Mouse (Mus musculus) left cerebral cortex, adult 2 months (tissue): ENCODE results near the gene Trmt10b. TPM values are rescaled to one million over a fixed set of nuclear protein-coding genes. Genes with fewer than 3 reads are reported as not detected.
A peak's percentile ranks its signal among the peaks of the same experiment; 100 is the strongest.

Experiments
- DNase-seq, 2 experiments: peaks; one replicate each; pipeline ENCODE4 v3.0.0; 2021 to 2022; ENCODE audit warnings: low spot score in 2 of 2, mixed read lengths in 1 of 2; ENCODE audit errors: extremely low spot score in 1 of 2
- H3K27ac ChIP-seq: fragments of 200-600 bp; 2 replicates; pipeline ENCODE4 v1.8.1; 2022
- H3K4me3 ChIP-seq: fragments of 200-600 bp; 2 replicates; pipeline ENCODE4 v1.8.1; 2022
- CTCF ChIP-seq: fragments of 200-600 bp; IDR thresholded peaks from 2 replicates; pipeline ENCODE4 v1.8.1; 2022; ENCODE audit warnings: antibody characterized with exemption, mild to moderate bottlenecking, moderate library complexity
- intact Hi-C: fragments of 180-260 bp; cut with DNase I; formaldehyde crosslinking; loops from one replicate; pipeline ENCODE4 v1.15.1; 2025
- long read RNA-seq, 2 experiments: library from polyadenylated mRNA; stranded (forward); transcript quantifications; one replicate each; pipeline ENCODE4 v2.0.0; 2021; ENCODE audit warnings: borderline mapping rate in 2 of 2
- total RNA-seq, 2 experiments: library from RNA; stranded (reverse); gene quantifications; 2 replicates each; pipeline ENCODE4 v1.2.3; 2021

Gene Trmt10b
- total RNA-seq = 10 to 100 TPM; 15.2 to 15.4 TPM
- long read RNA-seq, experiment 1, transcript Trmt10b-201 (9 exons, 2,064 nt) = major isoform, 5 of 15 reads
- long read RNA-seq, experiment 1, partial matches to known transcripts = 1 of 15 reads
- long read RNA-seq, experiment 1, other reads (novel, unspliced or antisense) = 9 of 15 reads
- long read RNA-seq, experiment 2, transcript Trmt10b-201 (9 exons, 2,064 nt) = major isoform, 10 of 16 reads
- long read RNA-seq, experiment 2, partial matches to known transcripts = 0 of 16 reads
- long read RNA-seq, experiment 2, other reads (novel, unspliced or antisense) = 6 of 16 reads

DNA sequence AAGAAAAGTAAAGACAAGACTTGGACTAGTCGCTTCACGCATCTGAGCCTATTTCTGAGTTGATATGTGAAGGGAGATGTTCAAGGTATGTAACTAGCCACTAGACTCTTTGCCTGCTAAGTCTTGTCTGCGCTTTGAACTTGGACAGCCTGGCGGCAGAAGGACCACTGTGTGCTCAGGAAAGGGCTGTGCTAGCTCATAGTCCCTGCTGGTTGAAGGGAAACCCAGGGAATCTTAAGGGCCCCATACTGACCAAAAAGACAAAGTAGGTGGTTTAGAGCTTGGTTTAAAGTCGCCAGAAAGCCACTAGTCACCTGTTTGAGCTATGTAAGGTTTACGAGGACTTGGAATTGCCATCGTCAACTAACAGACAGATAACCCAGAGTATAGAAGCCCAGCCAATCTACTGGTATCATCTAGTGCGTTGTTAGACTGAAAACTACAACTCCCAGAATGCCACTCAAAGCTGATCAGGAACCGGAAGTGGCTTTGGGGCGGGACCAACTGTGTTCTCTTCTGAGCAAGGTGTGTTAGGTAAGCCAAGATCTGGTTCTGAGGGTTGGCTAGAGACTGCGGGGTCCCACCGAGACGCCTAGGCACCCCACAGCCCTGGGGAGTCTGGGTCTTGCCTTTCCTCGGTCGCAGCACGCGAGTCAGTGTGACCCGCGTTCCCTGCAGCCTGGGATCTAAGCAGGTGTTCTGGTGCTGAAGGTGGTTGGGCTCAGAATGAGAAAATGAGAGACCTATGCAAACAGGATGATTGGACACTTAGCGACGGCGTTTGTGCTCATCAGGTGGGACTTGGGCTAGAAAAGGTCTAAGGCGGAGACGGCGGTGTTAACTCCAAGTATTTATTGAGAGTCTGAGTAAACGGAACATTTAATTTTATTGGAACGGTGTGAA, at the start of gene Trmt10b:
Trmt10b (plus strand) TSS at position 466 of the 903 bp plus-strand sequence.
- intact Hi-C loops = loop anchor here (5.0 kb wide), 1 partner anchor 280 kb away; the partner anchor contains the start of gene Polr1e
- TF ChIP-seq CTCF = no peak
- H3K4me3 ChIP-seq = peak within 1 kb of the TSS; percentile 92
- peak; percentile 62 to 68 for DNase-seq
- H3K27ac ChIP-seq = peak within 1 kb of the TSS; percentile 83

DNA sequence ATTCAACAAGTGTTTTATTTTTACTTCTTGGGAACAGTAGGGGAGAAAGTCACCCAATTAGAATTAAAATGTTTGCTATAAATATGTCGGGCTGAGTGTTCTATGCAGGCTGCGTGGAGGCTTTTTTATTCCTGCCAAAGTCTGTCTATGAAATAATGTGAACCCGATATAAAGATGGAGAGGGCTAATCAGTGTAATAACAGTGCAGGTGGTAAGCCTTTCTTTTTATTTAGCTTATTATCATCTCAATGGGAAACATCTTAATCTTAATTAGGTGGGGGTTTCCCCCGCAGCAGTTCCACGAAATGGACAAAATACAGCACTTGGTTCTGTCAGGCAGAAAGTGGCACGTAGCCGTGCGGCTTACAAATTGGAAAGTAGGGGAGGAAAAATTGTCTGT, 45.7 kb upstream of the Trmt10b start:
- intact Hi-C loops = loop anchor here (5.0 to 10.0 kb wide), 2 partner anchors 44 to 66 kb away; partner anchors contain the start of gene Frmpd1
- Histone ChIP-seq H3K27ac (no peak overlapping the region), H3K4me3 (no peak overlapping the region)
- TF ChIP-seq CTCF = no peak
- no peak for DNase-seq

DNA sequence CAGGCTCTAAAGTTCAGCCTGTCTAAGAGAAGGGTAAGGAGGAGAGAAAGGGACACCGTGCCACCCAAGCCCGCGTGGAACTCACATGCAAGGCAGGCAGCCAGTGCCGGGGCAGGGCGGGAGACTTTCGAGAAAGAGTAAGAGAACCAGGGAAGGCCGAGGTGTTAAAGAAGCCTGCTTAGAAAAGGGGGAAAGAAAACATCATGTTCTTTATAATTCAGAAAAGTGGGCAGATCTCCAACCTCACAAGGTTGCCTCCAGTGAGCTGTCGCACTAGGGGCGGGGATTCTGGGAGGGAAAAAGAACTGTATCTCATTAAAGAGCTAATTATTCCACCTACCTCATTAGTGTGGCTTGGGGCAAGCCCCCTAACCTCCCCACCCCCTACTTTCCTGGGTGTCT, 44.1 kb upstream of the Trmt10b start:
- Histone ChIP-seq H3K27ac (no peak overlapping the region; the same call in 1 of the 2 replicates), H3K4me3 (no peak overlapping the region)
- DNase-seq = peak in 1 of 2 experiments; percentile 21
- intact Hi-C loops = loop anchor here (5.0 to 10.0 kb wide), 2 partner anchors 46 to 68 kb away; partner anchors contain the start of gene Frmpd1
- no peak for TF ChIP-seq CTCF

DNA sequence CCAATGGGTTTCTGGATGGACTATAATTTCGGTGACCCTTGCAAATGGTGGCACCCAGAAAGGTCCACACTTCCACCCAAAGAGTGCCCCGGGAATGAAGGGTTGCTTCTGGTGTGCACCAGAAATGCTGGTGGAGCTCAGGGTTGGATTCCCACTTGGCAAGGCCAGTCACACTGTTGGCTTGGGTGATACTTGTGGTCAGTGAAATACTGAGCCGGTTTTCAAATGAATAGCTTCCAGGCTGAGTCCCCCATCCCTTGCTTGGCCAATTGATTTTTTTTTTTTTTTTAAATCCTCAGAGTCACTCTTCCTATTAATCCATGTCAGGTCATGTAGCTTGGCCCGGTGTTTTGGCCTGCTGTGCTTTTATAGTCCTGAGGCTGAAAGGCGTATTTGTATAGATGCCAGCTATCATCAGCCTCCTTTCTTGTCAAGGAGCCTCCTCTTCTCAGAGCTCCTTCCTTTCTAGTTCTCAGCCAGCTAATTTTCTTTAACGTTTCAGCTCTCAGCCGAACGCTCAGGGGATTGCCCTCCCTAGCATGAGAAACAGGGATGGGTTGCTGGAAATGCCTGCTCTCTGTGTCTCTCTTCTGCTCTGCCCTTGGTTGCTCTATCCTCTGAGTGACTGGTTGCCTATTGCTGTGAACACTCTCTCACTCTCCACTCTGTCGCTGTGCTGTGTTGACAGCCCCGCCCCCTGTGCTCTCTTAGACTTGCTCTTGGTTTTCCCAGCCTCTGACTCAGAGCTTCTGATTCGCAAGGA, 42.9 kb upstream of the Trmt10b start:
- intact Hi-C loops = loop anchor here (5.0 to 10.0 kb wide), 2 partner anchors 47 to 69 kb away; partner anchors contain the start of gene Frmpd1
- Histone ChIP-seq H3K27ac (no peak overlapping the region), H3K4me3 (no peak overlapping the region)
- no peak for TF ChIP-seq CTCF
- DNase-seq = peak in 1 of 2 experiments; percentile 33

DNA sequence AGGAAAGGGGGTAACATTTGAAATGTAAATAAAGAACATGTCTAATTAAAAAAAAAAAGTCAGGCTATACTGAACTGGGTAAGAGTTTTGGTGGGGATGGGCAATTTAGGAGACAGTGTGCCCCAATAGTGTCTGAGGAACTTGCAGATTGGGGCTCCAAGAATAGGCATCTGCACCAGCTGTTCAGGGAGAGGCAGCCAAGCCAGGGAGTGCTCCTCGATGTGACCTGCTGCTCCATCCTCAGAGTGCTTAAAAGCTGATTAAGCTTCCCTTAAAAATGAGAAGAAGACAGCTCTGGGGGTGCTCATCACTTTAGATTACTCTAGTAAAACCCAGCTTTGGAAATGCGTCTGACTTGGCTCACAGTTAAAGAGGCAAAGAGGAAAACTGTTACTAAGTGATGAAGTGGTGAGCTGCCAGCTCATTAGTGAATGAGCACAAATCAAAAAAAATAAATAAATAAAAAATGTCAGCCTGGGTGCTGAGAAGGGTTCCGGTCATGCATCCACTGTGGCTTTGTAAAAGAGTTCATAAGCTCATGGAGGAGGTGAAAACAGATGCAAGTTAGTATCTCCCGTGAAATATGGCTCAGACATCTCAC, 37.6 kb upstream of the Trmt10b start:
- Histone ChIP-seq H3K4me3 (no peak overlapping the region), H3K27ac (no peak overlapping the region)
- TF ChIP-seq CTCF = no peak
- no peak for DNase-seq
- intact Hi-C loops = loop anchor here (10.0 kb wide), 1 partner anchor 75 kb away; the partner anchor contains the start of gene Frmpd1

DNA sequence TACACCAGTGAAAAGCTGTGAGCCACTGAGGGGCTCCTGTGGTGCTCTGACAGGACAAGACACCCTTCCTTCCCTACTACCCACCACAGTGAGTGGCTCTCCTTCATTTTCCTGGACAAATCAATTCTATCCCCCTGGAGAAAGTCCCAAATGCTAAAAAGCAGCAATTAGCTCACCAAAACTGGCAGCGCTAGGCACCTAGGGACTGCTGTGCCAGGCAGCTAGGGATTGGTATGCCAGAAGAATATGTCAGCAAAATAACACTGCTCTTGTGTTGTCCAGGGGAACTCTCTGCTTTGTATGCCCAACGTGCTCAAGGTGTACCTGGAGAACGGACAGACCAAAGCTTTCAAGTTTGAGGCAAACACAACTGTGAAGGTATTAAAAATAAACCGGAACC, 35.4 kb upstream of the Trmt10b start:
- TF ChIP-seq CTCF = no peak
- DNase-seq = no peak
- Histone ChIP-seq H3K4me3 (no peak overlapping the region), H3K27ac (no peak overlapping the region)
- intact Hi-C loops = no loop called here

DNA sequence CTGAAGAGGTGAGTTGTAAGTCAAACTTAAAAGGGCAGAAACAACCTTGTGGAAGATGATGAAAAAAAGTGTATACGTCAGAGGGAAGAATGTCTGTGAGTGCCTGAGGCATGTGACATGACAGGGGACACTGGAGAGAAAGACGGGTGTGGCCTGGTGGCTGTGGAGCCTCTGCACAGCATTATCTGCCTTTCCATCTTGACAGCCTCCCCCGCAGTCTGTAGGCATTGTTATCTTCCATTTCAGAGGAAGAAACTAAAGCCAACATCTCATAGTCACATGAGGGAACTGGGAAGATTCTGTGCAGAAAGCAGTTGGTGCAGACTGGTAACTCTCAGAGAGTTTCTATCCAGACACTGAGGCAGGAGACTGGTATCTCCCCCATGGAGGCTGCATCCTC, 29.0 kb upstream of the Trmt10b start:
- Histone ChIP-seq H3K27ac (no peak overlapping the region), H3K4me3 (no peak overlapping the region)
- TF ChIP-seq CTCF = no peak
- intact Hi-C loops = no loop called here
- DNase-seq = no peak

DNA sequence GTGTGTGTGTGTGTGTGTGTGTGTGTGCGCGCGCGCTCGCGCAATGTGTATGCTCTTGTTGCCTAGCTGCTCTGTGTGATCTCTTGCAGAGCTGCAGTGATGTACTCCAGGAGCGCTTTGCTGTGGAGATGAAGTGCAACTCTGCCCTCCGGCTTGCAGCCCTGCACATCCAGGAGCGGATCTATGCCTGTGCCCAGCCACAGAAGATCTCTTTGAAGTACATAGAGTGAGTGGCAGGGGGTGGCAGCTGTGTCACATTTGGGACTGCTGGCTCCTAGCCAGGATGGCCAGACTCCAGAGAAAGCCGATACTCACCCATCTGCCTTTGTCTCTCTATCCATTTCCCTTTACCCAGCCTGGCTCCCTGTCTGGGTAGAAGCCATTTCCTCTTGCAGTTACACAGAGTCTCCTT, 25.9 kb upstream of the Trmt10b start:
- no peak for DNase-seq
- intact Hi-C loops = no loop called here
- Histone ChIP-seq H3K27ac (no peak overlapping the region), H3K4me3 (no peak overlapping the region)
- no peak for TF ChIP-seq CTCF

DNA sequence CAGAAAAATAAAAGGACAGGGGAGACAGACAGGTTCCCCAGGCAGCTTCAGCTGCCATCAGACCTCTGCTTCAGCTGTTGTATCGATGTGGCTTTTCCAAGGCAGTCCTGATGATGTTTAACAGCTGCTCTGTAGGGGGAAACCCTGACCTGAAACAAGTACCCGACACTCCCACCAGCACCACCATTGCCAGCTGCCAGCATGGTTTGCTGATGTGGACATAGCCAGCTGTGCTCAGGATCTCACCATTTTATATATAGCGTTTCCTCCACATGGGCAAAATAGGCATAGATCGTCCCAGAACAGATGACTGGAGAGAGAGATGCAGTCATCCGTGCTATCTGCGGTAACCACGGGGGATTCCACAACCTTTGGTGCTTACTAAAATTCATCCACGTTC, 21.2 kb upstream of the Trmt10b start:
- no peak for TF ChIP-seq CTCF
- intact Hi-C loops = no loop called here

DNA sequence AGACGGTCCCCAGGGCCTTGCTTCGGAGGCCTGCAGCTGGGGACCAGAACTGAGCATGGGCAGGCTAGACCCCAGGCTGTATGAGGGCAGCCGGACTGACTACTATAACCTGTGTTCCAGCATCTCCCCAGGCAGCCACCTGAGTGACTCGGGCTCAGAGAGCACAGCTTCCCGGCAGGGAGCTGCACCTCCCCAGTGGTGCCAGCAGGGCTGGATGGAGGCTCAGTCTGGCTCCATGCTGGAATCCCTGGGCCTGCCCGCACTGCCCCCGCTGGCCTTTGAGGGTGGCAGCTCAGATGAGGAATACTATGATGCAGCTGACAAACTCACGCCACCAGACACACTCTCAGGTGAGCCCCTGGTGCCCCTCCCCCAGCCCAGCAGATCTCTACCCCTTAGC, 17.6 kb upstream of the Trmt10b start:
- Histone ChIP-seq H3K27ac (no peak overlapping the region), H3K4me3 (no peak overlapping the region)
- TF ChIP-seq CTCF = no peak; the same call in none of the 2 replicates
- intact Hi-C loops = no loop called here
- DNase-seq = no peak

More for the DNA sequence above, 21.2 kb upstream of the Trmt10b start:
- H3K27ac ChIP-seq = no peak overlapping the region
- no peak overlapping the region for H3K4me3 ChIP-seq
- DNase-seq = no peak
